Mouse (Mus musculus): ENCODE data around the gene Gpr132. TPM values are rescaled to one million over a fixed set of nuclear protein-coding genes. Genes with fewer than 3 reads are reported as not detected.

The Gpr132 gene
- polyA plus RNA-seq, 1 experiment from 2014 or later: 0.23 TPM

GRCm38 (mm10) chr12:112877073-112877576 is 9.1 kb upstream of the Gpr132 start:
- Histone ChIP-seq H3K4me1 (replicated peaks) (peaks cover 24% of the 10 kb centered on the region), H3K27me3 (peaks cover 83% of the 10 kb centered on the region), H3K9me3 (replicated peaks) (no peaks in the 10 kb centered on the region), H3K27ac (no peak overlapping the region), H3K36me3 (no peaks in the 10 kb centered on the region), H3K9ac (no peak overlapping the region), H3K4me3 (replicated peaks) (peak overlapping the region; percentile 35), H3K4me2 (peak overlapping the region; percentile 50)
- WGBS (ENCODE audit: insufficient replicate concordance): 5% methylated on average over 17 of the region's 17 CpGs
- DNase-seq: no peak
- no peak for ATAC-seq (ENCODE audit: low read depth)

GRCm38 (mm10) chr12:112876332-112877072 is 8.5 kb upstream of the Gpr132 start:
- no peak overlapping the region for H3K9ac ChIP-seq
- 5% methylated on average over 28 of the region's 28 CpGs for WGBS (ENCODE audit: insufficient replicate concordance)
- peaks cover 24% of the 10 kb centered on the region for H3K4me1 ChIP-seq (replicated peaks)
- DNase-seq (peak; percentile 39), ATAC-seq (ENCODE audit: low read depth) (peak; percentile 39)
- H3K9me3 ChIP-seq (replicated peaks): no peaks in the 10 kb centered on the region
- peak overlapping the region; percentile 50 for H3K4me2 ChIP-seq
- H3K36me3 ChIP-seq: no peaks in the 10 kb centered on the region
- no peak overlapping the region for H3K27ac ChIP-seq
- peaks cover 89% of the 10 kb centered on the region for H3K27me3 ChIP-seq
- 0 out of 2 replicates have a peak overlapping the region, but pooled peaks have one; percentile 14 for H3K4me3 ChIP-seq (replicated peaks)

GRCm38 (mm10) chr12:112875225-112876013 is 7.4 kb upstream of the Gpr132 start:
- Histone ChIP-seq H3K36me3 (no peaks in the 10 kb centered on the region), H3K27me3 (peaks cover 97% of the 10 kb centered on the region), H3K4me2 (no peak overlapping the region), H3K9me3 (replicated peaks) (no peaks in the 10 kb centered on the region), H3K27ac (no peak overlapping the region), H3K4me1 (replicated peaks) (peaks cover 24% of the 10 kb centered on the region), H3K9ac (no peak overlapping the region), H3K4me3 (replicated peaks) (no peak overlapping the region)
- DNase-seq (peak; percentile 60), ATAC-seq (ENCODE audit: low read depth) (peak; percentile 49)
- 20% methylated on average over 16 of the region's 16 CpGs for WGBS (ENCODE audit: insufficient replicate concordance)

DNA sequence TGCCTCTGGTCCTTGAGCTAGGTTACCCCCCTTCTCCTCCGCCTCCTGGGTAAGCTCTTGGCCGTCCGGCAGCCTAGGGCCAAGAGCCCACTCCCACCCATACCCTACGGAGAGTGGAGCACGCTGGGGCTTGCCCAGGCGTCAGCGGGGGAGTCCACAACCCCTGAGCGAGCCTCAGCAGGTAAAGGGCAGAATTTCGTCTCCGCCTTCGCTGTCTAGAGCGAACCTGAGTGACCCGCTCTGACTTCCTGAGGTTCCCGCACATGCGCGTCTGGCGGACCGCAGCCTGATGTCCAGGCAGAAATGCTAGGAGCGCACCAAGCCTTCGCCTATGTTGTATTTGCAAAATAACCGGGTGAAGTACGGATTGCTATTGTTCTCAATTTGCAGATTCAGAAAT is 6.2 kb upstream of the Gpr132 start:
- no peak for DNase-seq
- 0 out of 2 replicates have a peak overlapping the region, but pooled peaks have one; percentile 6 for H3K4me3 ChIP-seq (replicated peaks)
- 0 out of 2 replicates have a peak overlapping the region, but pooled peaks have one; percentile 6 for H3K4me2 ChIP-seq
- no peak for ATAC-seq (ENCODE audit: low read depth)
- no peak overlapping the region for H3K27ac ChIP-seq
- H3K9me3 ChIP-seq (replicated peaks): no peaks in the 10 kb centered on the region
- H3K9ac ChIP-seq: no peak overlapping the region
- peaks cover 92% of the 10 kb centered on the region for H3K27me3 ChIP-seq
- H3K36me3 ChIP-seq: no peaks in the 10 kb centered on the region
- peaks cover 29% of the 10 kb centered on the region for H3K4me1 ChIP-seq (replicated peaks)
- 23% methylated on average over 22 of the region's 22 CpGs for WGBS (ENCODE audit: insufficient replicate concordance)

DNA sequence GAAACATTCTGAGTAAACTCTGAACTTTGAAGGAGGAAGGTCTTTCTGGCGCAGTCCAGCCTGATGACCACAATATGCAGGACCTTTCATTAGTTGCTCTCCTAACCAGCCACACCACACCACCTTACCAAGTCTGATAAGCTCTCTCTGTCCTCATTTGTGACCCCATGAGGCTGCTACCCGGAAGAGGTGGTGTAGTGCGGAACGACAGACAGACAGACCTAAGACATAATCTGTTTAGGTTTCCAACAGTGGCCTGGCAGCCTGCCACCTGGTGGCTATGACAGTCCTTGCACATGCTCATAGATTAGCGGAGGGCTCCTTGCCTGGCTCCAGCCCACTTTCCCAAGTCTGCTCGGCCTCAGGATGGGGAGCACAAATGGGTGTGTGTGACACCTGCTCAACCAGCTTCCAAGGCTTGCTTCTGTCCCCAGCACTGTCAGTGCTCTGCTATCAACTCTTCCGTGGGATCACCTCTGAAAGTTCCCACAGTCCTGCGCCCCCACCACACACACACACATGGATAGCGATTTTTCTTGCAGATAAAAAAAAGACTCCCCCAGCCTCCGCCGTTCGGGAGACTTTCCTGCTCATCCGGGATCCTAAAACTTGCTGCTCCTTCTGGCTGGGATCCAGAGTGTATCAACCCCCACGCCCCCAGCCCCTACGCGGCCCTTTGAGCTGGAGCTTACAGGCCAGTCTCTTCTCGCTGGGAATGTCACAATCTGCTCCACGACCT is 5.6 kb upstream of the Gpr132 start:
- Histone ChIP-seq H3K9me3 (replicated peaks) (no peaks in the 10 kb centered on the region), H3K27me3 (peaks cover 91% of the 10 kb centered on the region), H3K36me3 (no peaks in the 10 kb centered on the region), H3K4me2 (0 out of 2 replicates have a peak overlapping the region, but pooled peaks have one; percentile 6), H3K9ac (no peak overlapping the region), H3K4me1 (replicated peaks) (peaks cover 29% of the 10 kb centered on the region), H3K27ac (no peak overlapping the region), H3K4me3 (replicated peaks) (no peak overlapping the region)
- 19% methylated on average over 18 of the region's 18 CpGs for WGBS (ENCODE audit: insufficient replicate concordance)
- ATAC-seq (ENCODE audit: low read depth) (no peak; the same call in 1 of the 2 replicates), DNase-seq (peak; percentile 29)

- Histone ChIP-seq H3K9me3 (replicated peaks) (no peaks in the 10 kb centered on the region), H3K4me3 (replicated peaks) (no peak overlapping the region), H3K4me2 (no peak overlapping the region), H3K27ac (no peak overlapping the region), H3K4me1 (replicated peaks) (peaks cover 31% of the 10 kb centered on the region), H3K27me3 (peaks cover 91% of the 10 kb centered on the region), H3K9ac (no peak overlapping the region), H3K36me3 (no peaks in the 10 kb centered on the region)
- DNase-seq: no peak
- ATAC-seq (ENCODE audit: low read depth): no peak
- 60% methylated on average over 10 of the region's 10 CpGs for WGBS (ENCODE audit: insufficient replicate concordance)
Measured at GRCm38 (mm10) chr12:112872991-112873390, 5.0 kb upstream of the Gpr132 start.

GRCm38 (mm10) chr12:112871272-112871671 is 3.2 kb upstream of the Gpr132 start:
- Histone ChIP-seq H3K27me3 (peaks cover 74% of the 10 kb centered on the region), H3K4me3 (replicated peaks) (no peak overlapping the region), H3K27ac (no peak overlapping the region), H3K9ac (no peak overlapping the region), H3K36me3 (no peaks in the 10 kb centered on the region), H3K4me2 (no peak overlapping the region), H3K4me1 (replicated peaks) (peaks cover 13% of the 10 kb centered on the region), H3K9me3 (replicated peaks) (no peaks in the 10 kb centered on the region)
- no peak for ATAC-seq (ENCODE audit: low read depth)
- WGBS (ENCODE audit: insufficient replicate concordance): 58% methylated on average over 2 of the region's 2 CpGs
- DNase-seq: no peak

GRCm38 (mm10) chr12:112870775-112871174 is 2.7 kb upstream of the Gpr132 start:
- ATAC-seq (ENCODE audit: low read depth) (no peak), DNase-seq (no peak)
- H3K27me3 ChIP-seq: peaks cover 69% of the 10 kb centered on the region
- no peak overlapping the region for H3K27ac ChIP-seq
- WGBS (ENCODE audit: insufficient replicate concordance): 22% methylated on average over 13 of the region's 13 CpGs
- no peak overlapping the region for H3K9ac ChIP-seq
- H3K4me1 ChIP-seq (replicated peaks): peaks cover 8% of the 10 kb centered on the region
- no peak overlapping the region for H3K4me3 ChIP-seq (replicated peaks)
- H3K36me3 ChIP-seq: no peaks in the 10 kb centered on the region
- H3K9me3 ChIP-seq (replicated peaks): no peaks in the 10 kb centered on the region
- no peak overlapping the region for H3K4me2 ChIP-seq

GRCm38 (mm10) chr12:112869783-112870204 is 1.8 kb upstream of the Gpr132 start:
- H3K27ac ChIP-seq: no peak overlapping the region
- H3K9ac ChIP-seq: no peak overlapping the region
- no peak overlapping the region for H3K4me2 ChIP-seq
- H3K4me1 ChIP-seq (replicated peaks): peaks cover 7% of the 10 kb centered on the region; the same call in 1 of the 2 replicates
- DNase-seq (no peak), ATAC-seq (ENCODE audit: low read depth) (no peak)
- no peak overlapping the region for H3K4me3 ChIP-seq (replicated peaks)
- H3K27me3 ChIP-seq: peaks cover 60% of the 10 kb centered on the region
- 8% methylated on average over 16 of the region's 16 CpGs for whole genome bisulfite sequencing (ENCODE audit: insufficient replicate concordance)
- no peaks in the 10 kb centered on the region for H3K36me3 ChIP-seq
- no peaks in the 10 kb centered on the region for H3K9me3 ChIP-seq (replicated peaks)

GRCm38 (mm10) chr12:112867106-112867674 is 838 bp downstream of the Gpr132 start:
- Histone ChIP-seq H3K9ac (no peak overlapping the region), H3K36me3 (no peaks in the 10 kb centered on the region), H3K4me3 (replicated peaks) (no peak overlapping the region), H3K27me3 (peaks cover 37% of the 10 kb centered on the region), H3K27ac (no peak overlapping the region), H3K4me1 (replicated peaks) (peaks cover 9% of the 10 kb centered on the region; the same call in 1 of the 2 replicates), H3K9me3 (replicated peaks) (no peaks in the 10 kb centered on the region), H3K4me2 (no peak overlapping the region)
- DNase-seq (no peak), ATAC-seq (ENCODE audit: low read depth) (no peak)
- 52% methylated on average over 7 of the region's 7 CpGs for WGBS (ENCODE audit: insufficient replicate concordance)
